Mouse (Mus musculus) bone marrow, adult 2 months (tissue): Measurements from ENCODE around the gene Rasgrp3. TPM values are rescaled to one million over a fixed set of nuclear protein-coding genes. Genes with fewer than 3 reads are reported as not detected.

Experiments
- H3K27ac ChIP-seq: fragments of 200-500 bp; 2 replicates; pipeline ENCODE4 v1.5.1; 2012; ENCODE audit warnings: low read depth, mild to moderate bottlenecking, control low read depth, inconsistent platforms, low read length; ENCODE audit not compliant: control insufficient read depth, poor library complexity, insufficient read depth
- H3K4me1 ChIP-seq: fragments of 200-500 bp; 2 replicates; pipeline ENCODE4 v1.6.1; 2011; ENCODE audit warnings: low read length; ENCODE audit not compliant: control insufficient read depth, insufficient read depth
- H3K4me3 ChIP-seq: fragments of 200-500 bp; replicated peaks from 2 replicates; pipeline ENCODE3; 2011; ENCODE audit warnings: mild to moderate bottlenecking, low read depth, low read length, control low read depth; ENCODE audit not compliant: control insufficient read depth
- CTCF ChIP-seq: fragments of 200-500 bp; IDR thresholded peaks from 2 replicates; pipeline ENCODE4 v1.5.1; 2011; ENCODE audit warnings: low read length, control low read depth; ENCODE audit not compliant: control insufficient read depth, insufficient read depth
- POLR2A ChIP-seq: fragments of 200-500 bp; IDR thresholded peaks from 2 replicates; pipeline ENCODE4 v1.6.1; 2011; ENCODE audit warnings: low read depth, mild to moderate bottlenecking, control low read depth, low read length, borderline replicate concordance; ENCODE audit not compliant: control insufficient read depth
- WGBS: fragments of 180-500 bp; shearing (Covaris S2); methylation state at CpG from one replicate; pipeline ENCODE4 v1.1.7; 2018; 5-methylcytosine and 5-hydroxymethylcytosine counted together
- polyA plus RNA-seq: library from polyadenylated mRNA; stranded (reverse); fragments of >200 nt; gene quantifications from 2 replicates; pipeline ENCODE4 v1.2.4, GENCODE M21; 2011; ENCODE audit warnings: low replicate concordance; ENCODE audit not compliant: missing spikeins, insufficient read depth, insufficient read length

Rasgrp3 gene
- polyA plus RNA-seq = 2.3 and 4.3 TPM in 2 replicates

- no peak within 1 kb of the TSS for H3K4me3 ChIP-seq
- no peak within 1 kb of the TSS for H3K27ac ChIP-seq
- 11% methylated on average over 6 of the region's 6 CpGs for WGBS
- H3K4me1 ChIP-seq = no peaks in the 10 kb centered on the region; the same call in 1 of the 2 replicates
- TF ChIP-seq POLR2A (no peak), CTCF (no peak)
Observed at GRCm38 (mm10) chr17:75435599-75435998, at the start of gene Rasgrp3. Gene Rasgrp3, plus strand, starts transcription at chr17:75435896.

GRCm38 (mm10) chr17:75388402-75388801, 47.3 kb upstream of the Rasgrp3 start:
- Histone ChIP-seq H3K4me1 (no peaks in the 10 kb centered on the region), H3K4me3 (no peak overlapping the region), H3K27ac (no peak overlapping the region)
- TF ChIP-seq CTCF = no peak
- TF ChIP-seq POLR2A = no peak
- WGBS = 78% methylated on average over 4 of the region's 4 CpGs

- no peak overlapping the region for H3K27ac ChIP-seq
- peak; percentile 36; the same call in 1 of the 2 replicates for TF ChIP-seq CTCF
- TF ChIP-seq POLR2A = no peak
- 79% methylated on average over 10 of the region's 10 CpGs for WGBS
- H3K4me3 ChIP-seq = no peak overlapping the region
- no peaks in the 10 kb centered on the region for H3K4me1 ChIP-seq
Observed at GRCm38 (mm10) chr17:75390142-75390541, 45.6 kb upstream of the Rasgrp3 start.

DNA sequence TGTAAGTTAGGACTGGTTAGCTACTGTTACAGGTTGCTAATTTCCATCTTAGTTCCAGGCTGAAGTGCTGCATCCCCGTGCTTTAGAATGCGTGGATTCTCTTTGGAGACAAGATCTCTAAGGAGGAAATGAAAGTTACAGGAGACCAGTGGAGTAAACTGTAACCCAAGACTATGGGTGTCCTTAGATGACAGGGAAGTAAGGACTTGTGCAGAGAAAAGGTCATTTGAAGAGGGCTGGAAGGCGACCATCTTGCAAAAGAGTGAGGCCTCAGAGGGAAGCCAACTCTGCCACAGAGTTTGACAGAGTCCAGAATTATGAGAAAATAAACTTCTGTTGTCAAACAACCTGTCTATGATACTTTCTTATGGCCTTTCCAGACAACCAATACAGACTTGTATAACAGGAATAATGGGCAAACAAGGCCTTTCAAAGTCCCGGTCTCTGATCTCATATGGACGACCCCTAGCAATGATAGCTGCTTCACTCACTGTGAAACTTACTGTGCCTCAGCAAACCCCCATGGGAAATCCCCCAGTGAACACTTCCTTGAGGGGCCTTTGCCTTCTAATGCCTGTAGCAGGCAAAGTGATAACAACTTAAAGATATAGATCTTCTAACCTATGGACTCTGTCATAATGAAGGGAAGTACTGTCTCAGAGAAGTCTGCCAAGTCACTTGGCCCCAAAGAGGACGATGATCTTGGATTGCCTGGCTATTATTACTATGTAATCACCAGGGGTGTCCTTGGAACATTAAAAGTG, 44.1 kb upstream of the Rasgrp3 start:
- no peak overlapping the region for H3K27ac ChIP-seq
- no peak for TF ChIP-seq CTCF
- no peak for TF ChIP-seq POLR2A
- H3K4me1 ChIP-seq = no peaks in the 10 kb centered on the region; the same call in 1 of the 2 replicates

GRCm38 (mm10) chr17:75406405-75406804, 29.3 kb upstream of the Rasgrp3 start:
- H3K27ac ChIP-seq = no peak overlapping the region
- no peaks in the 10 kb centered on the region for H3K4me1 ChIP-seq
- no peak for TF ChIP-seq POLR2A
- TF ChIP-seq CTCF = no peak
- 44% methylated on average over 4 of the region's 4 CpGs for WGBS
- no peak overlapping the region for H3K4me3 ChIP-seq

More for the DNA sequence above, 44.1 kb upstream of the Rasgrp3 start:
- 71% methylated on average over 6 of the region's 6 CpGs for WGBS
- H3K4me3 ChIP-seq = no peak overlapping the region

- 48% methylated on average over 3 of the region's 3 CpGs for WGBS
Observed at GRCm38 (mm10) chr17:75416861-75417260, 18.8 kb upstream of the Rasgrp3 start.

DNA sequence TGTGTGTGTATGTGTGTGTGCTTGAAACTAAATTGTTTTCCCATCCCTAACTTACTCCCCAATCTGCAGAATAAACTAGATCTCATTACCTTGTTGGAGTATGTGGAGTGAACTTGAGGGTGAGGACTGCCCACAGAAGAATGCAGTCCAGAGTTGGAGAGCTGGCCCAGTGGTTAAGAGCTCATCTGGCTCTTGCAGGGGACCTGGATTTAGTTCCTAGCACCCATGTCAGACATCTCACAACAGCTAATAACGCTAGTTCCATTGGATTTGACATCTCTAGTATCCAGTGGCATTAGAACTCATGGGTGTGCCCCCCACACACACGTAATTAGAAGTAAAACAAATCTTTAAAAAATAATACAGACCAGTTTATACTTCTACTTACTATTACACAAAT, 1.5 kb upstream of the Rasgrp3 start:
- Histone ChIP-seq H3K4me1 (no peaks in the 10 kb centered on the region; the same call in 1 of the 2 replicates), H3K4me3 (no peak overlapping the region), H3K27ac (no peak overlapping the region)
- no peak for TF ChIP-seq CTCF
- TF ChIP-seq POLR2A = no peak
- WGBS = 77% methylated on average over 2 of the region's 2 CpGs

More at GRCm38 (mm10) chr17:75416861-75417260, 18.8 kb upstream of the Rasgrp3 start:
- H3K4me3 ChIP-seq = no peak overlapping the region
- TF ChIP-seq CTCF (no peak), POLR2A (no peak)
- H3K27ac ChIP-seq = no peak overlapping the region
- H3K4me1 ChIP-seq = no peaks in the 10 kb centered on the region

DNA sequence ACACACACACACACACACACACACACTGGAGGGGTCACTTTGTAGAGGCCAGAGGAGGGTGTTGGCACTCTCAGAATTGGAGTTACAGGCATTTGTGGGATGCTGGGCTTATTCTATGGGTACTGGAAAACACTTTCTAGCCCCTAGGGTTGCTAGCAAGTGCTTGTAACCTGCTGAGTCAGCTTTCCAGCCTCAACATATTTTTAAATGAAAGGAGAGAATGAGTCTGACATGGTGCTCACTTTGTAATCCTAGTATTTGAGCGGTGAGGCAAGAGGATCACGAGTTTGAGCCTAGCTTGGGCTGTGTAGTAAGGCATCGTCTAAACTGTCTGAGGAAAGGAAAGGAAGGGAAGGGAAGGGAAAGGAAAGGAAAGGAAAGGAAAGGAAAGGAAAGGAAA, 825 bp upstream of the Rasgrp3 start:
- Histone ChIP-seq H3K4me3 (no peak overlapping the region), H3K4me1 (no peaks in the 10 kb centered on the region; the same call in 1 of the 2 replicates), H3K27ac (no peak overlapping the region)
- 65% methylated on average over 3 of the region's 3 CpGs for WGBS
- TF ChIP-seq CTCF (no peak), POLR2A (no peak)

GRCm38 (mm10) chr17:75436095-75436494, 399 bp downstream of the Rasgrp3 start:
- 21% methylated on average over 8 of the region's 8 CpGs for WGBS
- Histone ChIP-seq H3K4me1 (no peaks in the 10 kb centered on the region; the same call in 1 of the 2 replicates), H3K27ac (no peak overlapping the region), H3K4me3 (no peak overlapping the region)
- no peak for TF ChIP-seq POLR2A
- no peak for TF ChIP-seq CTCF
